Mouse (Mus musculus) CD4-positive, CD25-positive, alpha-beta regulatory T cell, adult 4 months (primary cell): Measurements from ENCODE around the gene Gmpr. TPM values are rescaled to one million over a fixed set of nuclear protein-coding genes. Genes with fewer than 3 reads are reported as not detected.

Experiments
- ATAC-seq: one replicate; pipeline ENCODE4 v1.8.0; 2017
- polyA plus RNA-seq, 2 experiments: library from polyadenylated mRNA; unstranded; fragments of 100-300 nt; shearing (Covaris generic); gene quantifications; one replicate each; pipeline ENCODE4 v1.2.1; 2017

The Gmpr gene
- polyA plus RNA-seq, 2 experiments from 2014 or later = 0.46 TPM; not detected in 1

GRCm38 (mm10) chr13:45505546-45505945 is 1.7 kb upstream of the Gmpr start:
- ATAC-seq = no peak

GRCm38 (mm10) chr13:45508495-45508894 is 1.3 kb downstream of the Gmpr start:
- ATAC-seq = no peak

GRCm38 (mm10) chr13:45509366-45509765 is 2.1 kb downstream of the Gmpr start:
- no peak for ATAC-seq

- no peak for ATAC-seq
Measured at GRCm38 (mm10) chr13:45511706-45512435, 4.6 kb downstream of the Gmpr start.

GRCm38 (mm10) chr13:45512531-45512930 is 5.3 kb downstream of the Gmpr start:
- no peak for ATAC-seq

- ATAC-seq = no peak
Measured at GRCm38 (mm10) chr13:45513009-45513984, 6.1 kb downstream of the Gmpr start.

- ATAC-seq = no peak
Measured at GRCm38 (mm10) chr13:45514115-45514514, 6.9 kb downstream of the Gmpr start.

- ATAC-seq = no peak
Measured at GRCm38 (mm10) chr13:45514832-45515422, 7.7 kb downstream of the Gmpr start.

GRCm38 (mm10) chr13:45516501-45517393 is 9.5 kb downstream of the Gmpr start:
- no peak for ATAC-seq

GRCm38 (mm10) chr13:45524305-45524704 is 17.1 kb downstream of the Gmpr start:
- no peak for ATAC-seq

GRCm38 (mm10) chr13:45524791-45525435 is 17.7 kb downstream of the Gmpr start:
- no peak for ATAC-seq

- ATAC-seq = no peak
Measured at GRCm38 (mm10) chr13:45526230-45526629, 19.0 kb downstream of the Gmpr start.

GRCm38 (mm10) chr13:45527232-45527964 is 20.2 kb downstream of the Gmpr start:
- ATAC-seq = no peak

GRCm38 (mm10) chr13:45528787-45529186 is 21.5 kb downstream of the Gmpr start:
- ATAC-seq = no peak

- no peak for ATAC-seq
Measured at GRCm38 (mm10) chr13:45530754-45531153, 23.5 kb downstream of the Gmpr start.

- ATAC-seq = no peak
Measured at GRCm38 (mm10) chr13:45535731-45536453, 28.6 kb downstream of the Gmpr start.

GRCm38 (mm10) chr13:45537110-45537509 is 29.9 kb downstream of the Gmpr start:
- ATAC-seq = no peak

GRCm38 (mm10) chr13:45538091-45538490 is 30.8 kb downstream of the Gmpr start:
- ATAC-seq = no peak

GRCm38 (mm10) chr13:45538532-45539204 is 31.4 kb downstream of the Gmpr start:
- no peak for ATAC-seq

- no peak for ATAC-seq
Measured at GRCm38 (mm10) chr13:45539205-45539568, 31.9 kb downstream of the Gmpr start.
